Mouse (Mus musculus) megakaryocyte, embryonic 14.5 days (primary cell): ENCODE measurements around the gene Pde4c. TPM values are rescaled to one million over a fixed set of nuclear protein-coding genes. Genes with fewer than 3 reads are reported as not detected.

Experiments used
- H3K27me3 ChIP-seq: replicated peaks from 2 replicates; pipeline ENCODE3; 2012; ENCODE audit warnings: inconsistent platforms
- H3K36me3 ChIP-seq: replicated peaks from 2 replicates; pipeline ENCODE3; 2012; ENCODE audit warnings: low read length, inconsistent platforms, mixed read lengths
- H3K4me1 ChIP-seq: 2 replicates; pipeline ENCODE4 v1.6.1; 2012; ENCODE audit warnings: inconsistent platforms
- H3K4me3 ChIP-seq: replicated peaks from 2 replicates; pipeline ENCODE3; 2012; ENCODE audit warnings: moderate library complexity, mild to moderate bottlenecking, inconsistent platforms
- H3K9me3 ChIP-seq: 2 replicates; pipeline ENCODE4 v1.6.1; 2012; ENCODE audit warnings: inconsistent platforms
- FLI1 ChIP-seq: IDR thresholded peaks from 2 replicates; pipeline ENCODE4 v1.6.1; 2012; ENCODE audit warnings: low read length, inconsistent platforms, mixed read lengths
- GATA1 ChIP-seq: IDR thresholded peaks from 3 replicates; pipeline ENCODE4 v1.6.1; 2012; ENCODE audit warnings: mixed read lengths, low read length, inconsistent platforms, borderline replicate concordance
- polyA plus RNA-seq: library from polyadenylated mRNA; stranded (reverse); fragments of >175 nt; gene quantifications from 2 replicates; pipeline ENCODE4 v1.2.3, GENCODE M21; 2012; ENCODE audit warnings: low replicate concordance; ENCODE audit not compliant: insufficient read depth

Pde4c gene
- polyA plus RNA-seq, 1 experiment: 0.03 TPM

DNA sequence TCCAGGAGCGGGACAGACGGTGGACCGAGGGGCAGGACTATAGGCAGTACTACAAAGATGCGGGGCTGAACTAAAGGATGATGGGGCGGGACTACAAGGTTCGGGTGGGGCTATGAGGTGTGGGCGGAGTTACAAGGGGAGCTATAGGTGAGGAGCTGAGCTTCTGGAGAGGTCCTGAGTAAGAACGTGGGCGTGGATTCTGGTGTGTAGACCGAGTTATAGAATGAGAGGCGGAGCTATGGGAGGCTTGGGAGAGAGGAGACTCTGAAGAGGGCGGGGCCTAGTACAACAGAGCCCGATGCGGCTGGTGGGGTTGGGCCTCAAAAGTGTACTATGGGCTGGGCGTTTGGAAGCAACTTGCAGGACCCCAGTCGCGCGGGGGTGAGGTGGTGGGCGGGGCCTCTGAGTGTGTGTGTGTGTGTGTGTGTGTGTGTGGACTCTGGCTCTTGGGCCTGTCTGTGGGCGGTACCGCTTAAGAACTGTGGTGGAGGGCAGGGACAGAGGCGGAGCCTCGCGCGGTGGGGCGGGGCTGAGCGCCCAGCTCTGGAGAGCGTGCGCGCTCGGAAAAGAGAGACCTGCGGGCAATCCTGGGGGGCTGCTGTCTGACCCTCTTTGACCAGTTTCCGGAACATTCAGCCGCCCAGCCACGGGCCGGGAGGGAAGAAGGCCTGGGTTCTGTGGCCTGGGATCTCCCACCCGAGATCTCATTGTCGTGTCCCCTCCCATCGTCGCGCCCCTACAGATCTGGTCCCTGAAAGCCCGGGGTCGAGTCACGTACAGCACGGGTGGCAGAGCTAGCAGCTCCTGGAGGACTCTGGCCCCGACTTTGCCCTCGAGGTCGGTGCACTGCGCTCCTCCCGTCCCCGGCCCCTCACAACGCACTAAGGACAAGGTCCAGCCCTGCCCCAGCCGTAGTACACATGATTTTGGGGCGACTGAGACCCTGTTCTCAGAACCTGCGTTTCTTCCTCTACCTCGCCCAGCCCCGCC is 73.9 kb downstream of the Pde4c start:
- Histone ChIP-seq H3K4me3 (peak overlapping the region; percentile 92), H3K36me3 (peaks cover 80% of the 10 kb centered on the region), H3K27me3 (no peaks in the 10 kb centered on the region), H3K4me1 (peaks cover 99% of the 10 kb centered on the region), H3K9me3 (no peaks in the 10 kb centered on the region)
- TF ChIP-seq GATA1 (no peak), FLI1 (no peak)

GRCm38 (mm10) chr8:70798281-70798680 is 74.8 kb downstream of the Pde4c start:
- H3K36me3 ChIP-seq: peaks cover 82% of the 10 kb centered on the region
- peaks cover 99% of the 10 kb centered on the region for H3K4me1 ChIP-seq
- TF ChIP-seq FLI1: no peak
- TF ChIP-seq GATA1: no peak
- H3K4me3 ChIP-seq: peak overlapping the region; percentile 92
- H3K27me3 ChIP-seq: no peaks in the 10 kb centered on the region
- H3K9me3 ChIP-seq: no peaks in the 10 kb centered on the region

GRCm38 (mm10) chr8:70800648-70801047 is 77.1 kb downstream of the Pde4c start:
- H3K4me3 ChIP-seq: peak overlapping the region; percentile 88
- H3K9me3 ChIP-seq: no peaks in the 10 kb centered on the region
- peaks cover 86% of the 10 kb centered on the region for H3K4me1 ChIP-seq
- no peak for TF ChIP-seq GATA1
- TF ChIP-seq FLI1: no peak
- H3K27me3 ChIP-seq: no peaks in the 10 kb centered on the region
- peaks cover 65% of the 10 kb centered on the region for H3K36me3 ChIP-seq

Other genes with a start within 250 kb of the Pde4c start
- gene Klhl26, start 246.8 kb upstream of the Pde4c start, polyA plus RNA-seq: 10.3 and 19.1 TPM in 2 replicates
- gene Tmem59l, start 236.4 kb upstream of the Pde4c start, polyA plus RNA-seq: not detected in 2 replicates
- gene Crlf1, start 230.6 kb upstream of the Pde4c start, polyA plus RNA-seq: not detected in 2 replicates
- 135 and 319 TPM in 2 replicates for gene Rex1bd, start 217.0 kb upstream of the Pde4c start, polyA plus RNA-seq
- 499 and 989 TPM in 2 replicates for gene Uba52, start 212.9 kb upstream of the Pde4c start, polyA plus RNA-seq
- gene Fkbp8, start 196.0 kb upstream of the Pde4c start, polyA plus RNA-seq: 3,667 and 5,102 TPM in 2 replicates
- gene Kxd1, start 195.8 kb upstream of the Pde4c start, polyA plus RNA-seq: 33.5 and 40.2 TPM in 2 replicates
- gene Ell, start 184.3 kb upstream of the Pde4c start, polyA plus RNA-seq: 58.8 and 65.3 TPM in 2 replicates
- 165 and 201 TPM in 2 replicates for gene Isyna1, start 129.3 kb upstream of the Pde4c start, polyA plus RNA-seq
- 1,561 and 3,509 TPM in 2 replicates for gene Ssbp4, start 114.8 kb upstream of the Pde4c start, polyA plus RNA-seq
- gene Lrrc25, start 107.6 kb upstream of the Pde4c start, polyA plus RNA-seq: 19.0 and 34.7 TPM in 2 replicates
- gene Gdf15, start 91.3 kb upstream of the Pde4c start, polyA plus RNA-seq: 2.5 and 4.5 TPM in 2 replicates
- 10.2 and 10.5 TPM in 2 replicates for gene Pgpep1, start 63.3 kb upstream of the Pde4c start, polyA plus RNA-seq
- gene Lsm4, start 50.5 kb upstream of the Pde4c start, polyA plus RNA-seq: 103 and 569 TPM in 2 replicates
- gene Jund, start 24.8 kb upstream of the Pde4c start, polyA plus RNA-seq: 972 and 2,520 TPM in 2 replicates
- gene Iqcn, start 20.3 kb upstream of the Pde4c start, polyA plus RNA-seq: not detected in 2 replicates
- 0.26 TPM in 1 of 2 replicates, not detected in the other for gene Gm3336, start 5.2 kb upstream of the Pde4c start, polyA plus RNA-seq
- 7.8 and 38.4 TPM in 2 replicates for gene Rab3a, start 31.0 kb downstream of the Pde4c start, polyA plus RNA-seq
- gene Mpv17l2, start 37.2 kb downstream of the Pde4c start, polyA plus RNA-seq: 99.7 and 186 TPM in 2 replicates
- 51.5 and 59.4 TPM in 2 replicates for gene Pik3r2, start 53.0 kb downstream of the Pde4c start, polyA plus RNA-seq
- gene Mast3, start 81.3 kb downstream of the Pde4c start, polyA plus RNA-seq: 370 and 778 TPM in 2 replicates
- 10.8 and 11.1 TPM in 2 replicates for gene Il12rb1, start 84.7 kb downstream of the Pde4c start, polyA plus RNA-seq
- 30.6 and 35.6 TPM in 2 replicates for gene Arrdc2, start 116.0 kb downstream of the Pde4c start, polyA plus RNA-seq
- 3.4 and 11.8 TPM in 2 replicates for gene Kcnn1, start 139.5 kb downstream of the Pde4c start, polyA plus RNA-seq
- 92.6 and 282 TPM in 2 replicates for gene Ccdc124, start 150.2 kb downstream of the Pde4c start, polyA plus RNA-seq
- 0.13 and 1.5 TPM in 2 replicates for gene Slc5a5, start 169.0 kb downstream of the Pde4c start, polyA plus RNA-seq
- gene Rpl18a, start 173.7 kb downstream of the Pde4c start, polyA plus RNA-seq: 4,812 and 7,707 TPM in 2 replicates
- gene Map1s, start 182.2 kb downstream of the Pde4c start, polyA plus RNA-seq: 69.6 and 104 TPM in 2 replicates